In genomic region chr10:121612448-121612847, GRCm38 (mm10) we compare ENCODE assay signal across 14 mouse cellular contexts. TPM values are rescaled to one million over a fixed set of nuclear protein-coding genes. Genes with fewer than 3 reads are reported as not detected.
"Had no signal": no experiment of that assay in that cellular context is flagged by ENCODE, and none has a peak within 500 bp of the region (broad histone marks: within the 10 kb centered on the region; RNA-seq: fewer than 3 reads in every experiment).

No protein-coding gene starts in this region.

- H3K9me3 ChIP-seq: limb, embryonic 10.5 days; liver, embryonic 15.5 days; midbrain, embryonic 13.5 days had no signal

- H3K9ac ChIP-seq: liver, embryonic 15.5 days; midbrain, embryonic 13.5 days had no signal

- H3K27ac ChIP-seq: left cerebral cortex, adult 2 months; limb, embryonic 10.5 days; liver, embryonic 15.5 days; midbrain, embryonic 13.5 days had no signal

- H3K4me2 ChIP-seq: liver, embryonic 11.5 days; liver, embryonic 15.5 days; midbrain, embryonic 13.5 days had no signal

- DNase-seq: kidney, adult 8-10 months; kidney, postnatal 25 days; lung, adult 2 months; lung, postnatal 36 days; right cerebral cortex, postnatal 14 days; thymus, adult 18-20 months; thymus, postnatal 14 days had no signal

- ATAC-seq: midbrain, embryonic 13.5 days had no signal

- H3K4me1 ChIP-seq: limb, embryonic 10.5 days; liver, embryonic 15.5 days; midbrain, embryonic 13.5 days had no signal

- H3K4me3 ChIP-seq: left cerebral cortex, adult 2 months; limb, embryonic 10.5 days; liver, embryonic 15.5 days; midbrain, embryonic 13.5 days had no signal

- H3K27me3 ChIP-seq: liver, embryonic 15.5 days; midbrain, embryonic 13.5 days had no signal

RNA-seq across cellular contexts. Expression of gene D930020B18Rik, which starts 28.9 kb away (rescaled TPM):
- total RNA-seq: megakaryocyte progenitor cell, adult 5-6 weeks had no signal
- polyA plus RNA-seq: liver, embryonic 11.5 days; liver, embryonic 15.5 days; spleen, adult 2 months had no signal
